Mouse (Mus musculus): ENCODE measurements at regions not wholly inside any gene's neighbourhood (a gene's known extent, or its start where the extent isn't known, plus 50 kb on each side); places are given as distances from the start of the nearest gene placed in this dataset.

DNA sequence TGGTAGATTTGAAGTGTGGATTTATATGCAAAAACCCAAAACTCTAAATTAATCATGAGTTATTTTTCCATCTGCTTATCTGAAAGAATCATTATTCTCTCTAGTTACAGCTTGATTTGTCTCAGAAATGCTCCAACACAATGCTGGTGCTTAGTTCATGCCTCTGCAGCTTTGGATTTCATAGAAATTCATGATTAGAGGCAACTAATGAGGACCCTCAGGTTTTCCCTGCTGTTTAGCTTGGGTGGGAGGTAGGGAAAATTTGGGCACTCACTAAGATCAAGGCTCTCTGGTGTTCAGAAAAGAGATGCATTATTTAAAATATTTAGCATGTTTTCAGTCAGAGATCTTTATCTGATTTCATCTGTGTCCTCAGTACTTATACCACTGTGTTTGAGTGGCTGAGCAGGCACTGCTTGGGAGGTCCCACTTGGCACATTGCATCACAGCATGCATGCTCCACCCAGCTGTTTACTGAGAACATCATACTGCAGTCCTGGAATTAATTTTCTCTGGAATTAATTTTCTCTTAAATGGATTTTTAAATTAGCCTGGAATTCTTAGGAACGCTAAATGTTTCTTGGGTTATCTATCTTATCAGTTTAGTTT is 78.7 kb upstream of the Alcam start:
- Histone ChIP-seq H3K9me3 (replicated peaks; ENCODE audit: low read length) (no peaks in the 10 kb centered on the region), H3K27me3 (replicated peaks) (no peaks in the 10 kb centered on the region), H3K4me3 (replicated peaks in 1 of 3; ENCODE audit: low read depth in 2 of 3, low read length in 2 of 3, poor library complexity in 1 of 3) (no peak overlapping the region), H3K36me3 (replicated peaks in 1 of 2; ENCODE audit: control insufficient read depth in 1 of 2, insufficient read depth in 1 of 2, low read length in 1 of 2) (no peaks in the 10 kb centered on the region), H3K27ac (ENCODE audit: insufficient read depth, low read depth) (no peak overlapping the region), H3K4me1 (ENCODE audit: control insufficient read depth in 1 of 2, insufficient read depth in 2 of 2) (no peaks in the 10 kb centered on the region), H3K4me2 (ENCODE audit: insufficient read depth, low read depth, poor library complexity, severe bottlenecking) (no peak overlapping the region), H3K9ac (ENCODE audit: insufficient read depth, low read depth) (no peak overlapping the region), H3K79me2 (replicated peaks; ENCODE audit: control insufficient read depth, extremely low read depth, insufficient read depth, poor library complexity, severe bottlenecking) (no peaks in the 10 kb centered on the region)
- DNase-seq (ENCODE audit: extremely low read depth) = no peak
- TF ChIP-seq JUN (IDR thresholded peaks at IDR 0.05; ENCODE audit: insufficient read depth, low read depth, low read length) (no peak), EP300 (IDR thresholded peaks at IDR 0.05; ENCODE audit: low read length) (no peak), TCF12 (IDR thresholded peaks at IDR 0.05; ENCODE audit: low read depth, low read length) (no peak), MYC (IDR thresholded peaks at IDR 0.05; ENCODE audit: low read depth, low read length) (no peak), HCFC1 (IDR thresholded peaks at IDR 0.05; ENCODE audit: low read depth, low read length) (no peak), UBTF (IDR thresholded peaks at IDR 0.05; ENCODE audit: low read depth, low read length) (no peak), BHLHE40 (IDR thresholded peaks at IDR 0.05; ENCODE audit: low read depth, low read length) (no peak), ELF1 (IDR thresholded peaks at IDR 0.05; ENCODE audit: low read depth, low read length) (no peak), JUND (conservative IDR thresholded peaks at IDR 0.05; ENCODE audit: low read depth, low read length) (no peak), RCOR1 (conservative IDR thresholded peaks at IDR 0.05; ENCODE audit: low read depth, low read length) (no peak), ZKSCAN1 (IDR thresholded peaks at IDR 0.05; ENCODE audit: borderline replicate concordance, low read depth, low read length) (no peak), USF1 (IDR thresholded peaks at IDR 0.05; ENCODE audit: low read depth, low read length) (no peak), KAT2A (IDR thresholded peaks at IDR 0.05; ENCODE audit: insufficient replicate concordance, low read length) (no peak), E2F4 (IDR thresholded peaks at IDR 0.05; ENCODE audit: insufficient replicate concordance, low read depth, low read length) (no peak), USF2 (conservative IDR thresholded peaks at IDR 0.05; ENCODE audit: low read depth, low read length) (no peak), CTCF (conservative IDR thresholded peaks at IDR 0.05 in 1 of 2, IDR thresholded peaks at IDR 0.05 in 1 of 2; ENCODE audit: low read depth in 2 of 2, low read length in 2 of 2) (no peak), TBP (conservative IDR thresholded peaks at IDR 0.05; ENCODE audit: low read depth, low read length) (no peak)
- dilution Hi-C loops (cut with MboI; ENCODE audit: extremely low pct_ligation_motif_present, extremely low pct_unique_long_range_greater_than_20kb, low sequenced_read_pairs) (no loop called here), in situ Hi-C loops (cut with MboI; ENCODE audit: low pct_ligation_motif_present, low pct_unique_long_range_greater_than_20kb, low sequenced_read_pairs) (no loop called here)

DNA sequence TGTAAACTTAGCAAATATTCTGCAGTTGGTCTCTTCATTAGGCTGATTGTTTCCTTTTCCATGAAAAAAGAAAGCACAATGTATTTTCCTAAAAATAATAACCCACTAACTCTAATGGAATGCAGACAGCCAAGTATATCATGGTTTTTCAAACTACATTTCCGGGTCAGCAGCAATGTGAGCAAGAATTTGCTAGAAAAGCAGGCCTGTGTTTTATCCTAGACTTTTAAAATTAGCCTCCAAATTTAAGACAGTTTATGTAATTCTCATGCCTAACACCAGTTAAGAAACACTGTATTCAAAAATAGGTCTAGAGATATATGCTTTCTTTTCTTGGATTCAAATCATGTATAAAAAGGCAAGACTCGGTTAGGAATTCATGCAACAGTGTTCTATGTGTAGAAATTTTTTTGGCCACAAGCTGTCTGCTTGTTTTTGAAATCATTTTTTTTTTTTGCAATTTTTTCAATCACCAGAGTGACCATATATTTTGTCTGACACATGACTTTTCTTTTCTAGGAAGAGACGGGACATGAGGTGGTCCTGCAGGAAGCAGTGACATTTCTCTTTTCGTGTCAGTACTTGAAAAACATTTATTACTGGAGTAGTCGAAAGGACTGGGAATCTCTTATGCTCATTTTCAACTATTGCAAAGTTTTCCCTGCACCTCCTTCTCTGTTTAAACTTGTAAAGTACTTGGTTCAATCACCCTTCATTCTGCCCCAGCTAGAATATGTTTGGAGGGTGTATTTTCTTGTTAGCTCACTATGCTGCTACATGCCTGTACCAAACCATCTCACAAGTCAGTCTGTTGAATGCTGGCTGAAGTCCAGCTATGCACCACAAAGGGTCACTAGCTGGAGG is 59.9 kb upstream of the Alcam start:
- TF ChIP-seq RAD21 (IDR thresholded peaks at IDR 0.05; ENCODE audit: low read depth, low read length) = no peak
- no peak for TF ChIP-seq MYC (IDR thresholded peaks at IDR 0.05; ENCODE audit: low read depth, low read length)
- TF ChIP-seq CHD2 (IDR thresholded peaks at IDR 0.05; ENCODE audit: low read length) = no peak
- Histone ChIP-seq H3K4me1 (ENCODE audit: control insufficient read depth in 1 of 2, insufficient read depth in 2 of 2) (no peaks in the 10 kb centered on the region), H3K36me3 (replicated peaks in 1 of 2; ENCODE audit: control insufficient read depth in 1 of 2, insufficient read depth in 1 of 2, low read length in 1 of 2) (no peaks in the 10 kb centered on the region), H3K27ac (ENCODE audit: insufficient read depth, low read depth) (no peak overlapping the region), H3K9me3 (replicated peaks; ENCODE audit: low read length) (no peaks in the 10 kb centered on the region), H3K79me2 (replicated peaks; ENCODE audit: control insufficient read depth, extremely low read depth, insufficient read depth, poor library complexity, severe bottlenecking) (no peaks in the 10 kb centered on the region), H3K27me3 (replicated peaks) (no peaks in the 10 kb centered on the region), H3K4me2 (ENCODE audit: insufficient read depth, low read depth, poor library complexity, severe bottlenecking) (no peak overlapping the region), H3K4me3 (replicated peaks in 1 of 3; ENCODE audit: low read depth in 2 of 3, low read length in 2 of 3, poor library complexity in 1 of 3) (no peak overlapping the region), H3K9ac (ENCODE audit: insufficient read depth, low read depth) (no peak overlapping the region)
- in situ Hi-C loops (cut with MboI; ENCODE audit: low pct_ligation_motif_present, low pct_unique_long_range_greater_than_20kb, low sequenced_read_pairs) (no loop called here), dilution Hi-C loops (cut with MboI; ENCODE audit: extremely low pct_ligation_motif_present, extremely low pct_unique_long_range_greater_than_20kb, low sequenced_read_pairs) (no loop called here)
- no peak for DNase-seq (ENCODE audit: extremely low read depth)

All from CH12.LX (cell line).